Mouse (Mus musculus) midbrain, embryonic 15.5 days (tissue): ENCODE data around the gene Ikzf2. TPM values are rescaled to one million over a fixed set of nuclear protein-coding genes. Genes with fewer than 3 reads are reported as not detected.

Source experiments
- ATAC-seq: fragments of 200-750 bp; cut with Nextera tagmentation; replicated peaks from 2 replicates; pipeline ENCODE4 v1.8.0; 2017; ENCODE audit warnings: moderate TSS enrichment
- H3K27ac ChIP-seq: fragments of 300-500 bp; sonication (generic); 2 replicates; pipeline ENCODE4 v1.5.1; 2015; ENCODE audit warnings: mild to moderate bottlenecking, inconsistent platforms
- H3K27me3 ChIP-seq: fragments of 300-500 bp; sonication (generic); replicated peaks from 2 replicates; pipeline ENCODE4 v1.6.1; 2015; ENCODE audit warnings: inconsistent platforms
- H3K36me3 ChIP-seq: fragments of 300-500 bp; sonication (generic); replicated peaks from 2 replicates; pipeline ENCODE4 v1.6.1; 2015; ENCODE audit warnings: inconsistent platforms
- H3K4me1 ChIP-seq: fragments of 300-500 bp; sonication (generic); 2 replicates; pipeline ENCODE4 v1.6.1; 2015; ENCODE audit warnings: inconsistent platforms
- H3K4me2 ChIP-seq: fragments of 300-500 bp; sonication (generic); 2 replicates; pipeline ENCODE4 v1.6.1; 2015; ENCODE audit warnings: inconsistent platforms, mild to moderate bottlenecking, moderate library complexity
- H3K4me3 ChIP-seq: fragments of 300-500 bp; sonication (generic); 2 replicates; pipeline ENCODE4 v1.5.1; 2015; ENCODE audit warnings: mild to moderate bottlenecking, inconsistent platforms
- H3K9ac ChIP-seq: fragments of 300-500 bp; sonication (generic); 2 replicates; pipeline ENCODE4 v1.6.1; 2015; ENCODE audit warnings: mild to moderate bottlenecking, inconsistent platforms
- H3K9me3 ChIP-seq: fragments of 300-500 bp; sonication (generic); 2 replicates; pipeline ENCODE4 v1.6.1; 2016; ENCODE audit warnings: inconsistent platforms
- WGBS: fragments of 180-500 bp; shearing (Covaris S2); methylation state at CpG from one replicate; pipeline ENCODE4 v1.1.7; 2015; ENCODE audit warnings: mixed read lengths; 5-methylcytosine and 5-hydroxymethylcytosine counted together
- polyA plus RNA-seq: library from polyadenylated mRNA; unstranded; fragments of >200 nt; fragmentation: Nextera tagmentation; extraction: Ambion mirVana; gene quantifications from 2 replicates; pipeline ENCODE4 v1.2.1, GENCODE M21; 2015

The Ikzf2 gene
- polyA plus RNA-seq, 1 experiment from 2014 or later: 4.4 TPM

DNA sequence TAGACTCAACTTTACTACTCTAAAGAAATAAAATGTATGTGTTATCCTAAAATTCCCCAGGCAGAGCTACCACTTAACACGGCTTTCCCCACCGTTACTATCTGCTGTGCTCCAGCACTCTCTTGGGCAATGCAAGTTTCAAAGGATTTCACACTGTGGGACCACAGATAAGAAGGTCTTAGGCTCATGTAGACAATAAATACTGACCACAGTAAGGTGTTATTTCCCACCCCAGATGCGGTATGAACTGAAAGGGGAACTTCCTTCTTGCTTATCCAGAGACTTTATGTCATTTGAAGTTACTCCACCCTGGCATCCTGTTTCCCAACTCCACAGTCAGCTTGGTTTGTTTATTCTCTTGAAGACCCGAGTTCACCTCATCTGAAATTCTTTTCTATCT is 191.0 kb downstream of the Ikzf2 start:
- 84% methylated on average over 4 of the region's 4 CpGs for WGBS
- Histone ChIP-seq H3K9me3 (no peaks in the 10 kb centered on the region), H3K9ac (no peak overlapping the region), H3K4me2 (no peak overlapping the region), H3K27me3 (no peaks in the 10 kb centered on the region), H3K4me3 (no peak overlapping the region), H3K4me1 (no peaks in the 10 kb centered on the region), H3K36me3 (no peaks in the 10 kb centered on the region), H3K27ac (no peak overlapping the region)
- no peak for ATAC-seq

GRCm38 (mm10) chr1:69493309-69494047 is 193.6 kb downstream of the Ikzf2 start:
- Histone ChIP-seq H3K27me3 (no peaks in the 10 kb centered on the region), H3K27ac (no peak overlapping the region), H3K4me3 (no peak overlapping the region), H3K9me3 (no peaks in the 10 kb centered on the region), H3K4me2 (no peak overlapping the region), H3K4me1 (no peaks in the 10 kb centered on the region), H3K36me3 (no peaks in the 10 kb centered on the region), H3K9ac (no peak overlapping the region)
- 85% methylated on average over 11 of the region's 11 CpGs for WGBS
- no peak for ATAC-seq

GRCm38 (mm10) chr1:69492013-69492412 is 195.0 kb downstream of the Ikzf2 start:
- no peak overlapping the region for H3K4me2 ChIP-seq
- no peaks in the 10 kb centered on the region for H3K9me3 ChIP-seq
- H3K4me3 ChIP-seq: no peak overlapping the region
- 77% methylated on average over 4 of the region's 4 CpGs for whole genome bisulfite sequencing
- H3K4me1 ChIP-seq: no peaks in the 10 kb centered on the region
- H3K9ac ChIP-seq: no peak overlapping the region
- 0 out of 2 replicates have a peak overlapping the region, but pooled peaks have one; percentile 12 for H3K27ac ChIP-seq
- no peaks in the 10 kb centered on the region for H3K36me3 ChIP-seq
- peak; percentile 84 for ATAC-seq
- H3K27me3 ChIP-seq: no peaks in the 10 kb centered on the region

- Histone ChIP-seq H3K9ac (no peak overlapping the region), H3K36me3 (no peaks in the 10 kb centered on the region), H3K27ac (no peak overlapping the region), H3K4me3 (no peak overlapping the region), H3K4me2 (no peak overlapping the region), H3K9me3 (no peaks in the 10 kb centered on the region), H3K4me1 (no peaks in the 10 kb centered on the region), H3K27me3 (no peaks in the 10 kb centered on the region)
- ATAC-seq: no peak
- 30% methylated on average over 7 of the region's 7 CpGs for WGBS
Measured at GRCm38 (mm10) chr1:69489026-69489425, 198.0 kb downstream of the Ikzf2 start.

- Histone ChIP-seq H3K27me3 (no peaks in the 10 kb centered on the region), H3K9ac (no peak overlapping the region), H3K4me2 (no peak overlapping the region), H3K4me1 (no peaks in the 10 kb centered on the region), H3K36me3 (no peaks in the 10 kb centered on the region), H3K27ac (no peak overlapping the region), H3K4me3 (no peak overlapping the region), H3K9me3 (no peaks in the 10 kb centered on the region)
- ATAC-seq: no peak
- WGBS: 69% methylated on average over 6 of the region's 6 CpGs
Measured at GRCm38 (mm10) chr1:69488625-69489024, 198.4 kb downstream of the Ikzf2 start.

Other genes with a start within 250 kb of the Ikzf2 start
- gene Spag16, start 139.7 kb upstream of the Ikzf2 start, polyA plus RNA-seq: 1.7 and 2.2 TPM in 2 replicates